Mouse (Mus musculus): Measurements from ENCODE around the gene Sfmbt2.

GRCm38 (mm10) chr2:10334299-10334698 lies 36.0 kb upstream of the Sfmbt2 start:
- no peak for TF ChIP-seq CTCF (IDR thresholded peaks at IDR 0.05)
- TF ChIP-seq EP300 (IDR thresholded peaks at IDR 0.05): no peak
